Mouse (Mus musculus) thymus, adult 2 months (tissue): ENCODE results near the gene St6gal1.

Source experiments
- CTCF ChIP-seq: fragments of 200-500 bp; IDR thresholded peaks from 2 replicates; pipeline ENCODE4 v1.5.1; 2012; ENCODE audit warnings: mild to moderate bottlenecking, control low read depth, low read length, moderate library complexity, borderline replicate concordance; ENCODE audit not compliant: control insufficient read depth, poor library complexity, insufficient read depth; ENCODE audit errors: extremely low read depth
- POLR2A ChIP-seq: fragments of 200-500 bp; IDR thresholded peaks from 2 replicates; pipeline ENCODE4 v1.6.1; 2012; ENCODE audit warnings: mild to moderate bottlenecking, low read length, control low read depth, moderate library complexity; ENCODE audit not compliant: control insufficient read depth, poor library complexity, insufficient read depth; ENCODE audit errors: extremely low read depth

GRCm38 (mm10) chr16:23296721-23297120 lies 72.2 kb downstream of the St6gal1 start:
- TF ChIP-seq POLR2A = no peak
- TF ChIP-seq CTCF = no peak
